Mouse (Mus musculus): ENCODE measurements around the gene Dcst2. TPM values are rescaled to one million over a fixed set of nuclear protein-coding genes. Genes with fewer than 3 reads are reported as not detected.

The Dcst2 gene
- total and polyA plus RNA-seq, 2 experiments from 2014 or later: 0.07 TPM; not detected in 1

DNA sequence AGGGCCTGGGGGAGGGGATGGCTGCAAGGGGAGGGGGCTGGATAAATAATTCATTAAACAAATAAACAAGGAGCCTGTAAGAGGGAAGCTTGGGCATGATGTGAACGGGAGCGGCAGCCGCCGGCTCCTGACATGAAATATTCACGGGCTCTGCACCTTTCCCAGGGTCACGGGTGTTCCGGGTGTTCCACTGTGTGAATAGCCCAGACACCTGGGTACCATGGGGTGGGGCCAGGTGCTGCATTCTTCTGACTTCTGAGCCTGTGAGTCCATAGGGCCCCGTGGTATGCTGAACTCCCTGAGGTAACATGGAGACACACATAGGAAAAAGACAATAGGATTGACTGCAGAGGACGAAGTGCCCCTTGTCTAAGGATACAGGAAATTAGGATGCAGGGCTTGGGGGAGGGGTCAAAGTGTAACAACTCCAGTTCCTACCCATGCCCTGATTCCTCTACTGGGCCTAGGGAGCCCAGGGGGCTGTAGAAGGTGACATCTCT, 34.4 kb upstream of the Dcst2 start:
- Histone ChIP-seq H3K4me2 (ENCODE audit: low read depth, low read length) (no peak overlapping the region), H3K9me3 (replicated peaks; ENCODE audit: control insufficient read depth, low read length) (no peaks in the 10 kb centered on the region), H3K27ac (ENCODE audit: low read depth) (no peak overlapping the region), H3K4me1 (ENCODE audit: control insufficient read depth, insufficient read depth) (0 out of 2 replicates have a peak, but pooled peaks cover 6% of the 10 kb centered on the region), H3K9ac (replicated peaks; ENCODE audit: low read depth, low read length) (no peak overlapping the region), H3K27me3 (ENCODE audit: control insufficient read depth, insufficient read depth, low read length) (peaks cover 35% of the 10 kb centered on the region), H3K36me3 (replicated peaks; ENCODE audit: control insufficient read depth, insufficient read depth, low read length) (no peaks in the 10 kb centered on the region), H3K4me3 (ENCODE audit: low read depth, low read length) (no peak overlapping the region)
- WGBS: 63% methylated on average over 9 of the region's 9 CpGs
- TF ChIP-seq EP300 (IDR thresholded peaks at IDR 0.05; ENCODE audit: low read depth): no peak
- TF ChIP-seq CTCF (IDR thresholded peaks at IDR 0.05; ENCODE audit: low read depth): no peak
- no peak for ATAC-seq (ENCODE audit: insufficient read depth, low read depth)
- DNase-seq (ENCODE audit: low spot score): no peak

GRCm38 (mm10) chr3:89328623-89329022, 33.2 kb upstream of the Dcst2 start:
- H3K4me3 ChIP-seq (ENCODE audit: low read depth, low read length): no peak overlapping the region
- H3K9ac ChIP-seq (replicated peaks; ENCODE audit: low read depth, low read length): no peak overlapping the region
- no peaks in the 10 kb centered on the region for H3K9me3 ChIP-seq (replicated peaks; ENCODE audit: control insufficient read depth, low read length)
- no peak overlapping the region for H3K27ac ChIP-seq (ENCODE audit: low read depth)
- no peak for TF ChIP-seq EP300 (IDR thresholded peaks at IDR 0.05; ENCODE audit: low read depth)
- no peak for TF ChIP-seq CTCF (IDR thresholded peaks at IDR 0.05; ENCODE audit: low read depth)
- 9% methylated on average over 4 of the region's 4 CpGs for WGBS
- 0 out of 2 replicates have a peak, but pooled peaks cover 5% of the 10 kb centered on the region for H3K36me3 ChIP-seq (replicated peaks; ENCODE audit: control insufficient read depth, insufficient read depth, low read length)
- H3K27me3 ChIP-seq (ENCODE audit: control insufficient read depth, insufficient read depth, low read length): peaks cover 22% of the 10 kb centered on the region
- H3K4me1 ChIP-seq (ENCODE audit: control insufficient read depth, insufficient read depth): no peaks in the 10 kb centered on the region
- H3K4me2 ChIP-seq (ENCODE audit: low read depth, low read length): no peak overlapping the region
- DNase-seq (ENCODE audit: low spot score) (no peak), ATAC-seq (ENCODE audit: insufficient read depth, low read depth) (peak; percentile 19; the same call in 1 of the 2 replicates)

DNA sequence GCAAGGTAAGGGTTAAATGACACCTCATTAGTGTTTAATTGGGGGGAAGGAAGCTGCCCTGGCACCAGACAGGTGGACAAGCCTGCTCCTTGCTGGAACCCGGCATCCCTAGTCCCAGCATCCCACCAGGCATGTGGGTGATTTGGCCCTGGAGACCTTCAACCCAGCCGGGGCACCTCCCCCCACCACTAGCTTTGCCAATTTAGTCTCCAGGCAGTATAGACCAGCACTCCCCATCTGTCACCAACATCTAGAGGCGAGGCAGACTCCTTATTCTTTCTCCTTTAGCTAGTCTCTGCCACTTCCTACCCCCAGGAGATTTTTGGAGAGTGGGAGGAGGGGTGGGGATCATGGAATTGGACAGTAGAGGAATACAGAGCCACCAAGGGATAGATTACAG, 31.4 kb upstream of the Dcst2 start:
- no peak overlapping the region for H3K4me3 ChIP-seq (ENCODE audit: low read depth, low read length)
- no peak for DNase-seq (ENCODE audit: low spot score)
- 57% methylated on average over 3 of the region's 3 CpGs for WGBS
- H3K4me2 ChIP-seq (ENCODE audit: low read depth, low read length): no peak overlapping the region
- no peaks in the 10 kb centered on the region for H3K9me3 ChIP-seq (replicated peaks; ENCODE audit: control insufficient read depth, low read length)
- no peak for TF ChIP-seq CTCF (IDR thresholded peaks at IDR 0.05; ENCODE audit: low read depth)
- no peak for TF ChIP-seq EP300 (IDR thresholded peaks at IDR 0.05; ENCODE audit: low read depth)
- H3K4me1 ChIP-seq (ENCODE audit: control insufficient read depth, insufficient read depth): no peaks in the 10 kb centered on the region
- no peak for ATAC-seq (ENCODE audit: insufficient read depth, low read depth)
- H3K27ac ChIP-seq (ENCODE audit: low read depth): no peak overlapping the region
- peaks cover 16% of the 10 kb centered on the region; the same call in 1 of the 2 replicates for H3K27me3 ChIP-seq (ENCODE audit: control insufficient read depth, insufficient read depth, low read length)
- no peak overlapping the region for H3K9ac ChIP-seq (replicated peaks; ENCODE audit: low read depth, low read length)
- peaks cover 10% of the 10 kb centered on the region; the same call in 1 of the 2 replicates for H3K36me3 ChIP-seq (replicated peaks; ENCODE audit: control insufficient read depth, insufficient read depth, low read length)

DNA sequence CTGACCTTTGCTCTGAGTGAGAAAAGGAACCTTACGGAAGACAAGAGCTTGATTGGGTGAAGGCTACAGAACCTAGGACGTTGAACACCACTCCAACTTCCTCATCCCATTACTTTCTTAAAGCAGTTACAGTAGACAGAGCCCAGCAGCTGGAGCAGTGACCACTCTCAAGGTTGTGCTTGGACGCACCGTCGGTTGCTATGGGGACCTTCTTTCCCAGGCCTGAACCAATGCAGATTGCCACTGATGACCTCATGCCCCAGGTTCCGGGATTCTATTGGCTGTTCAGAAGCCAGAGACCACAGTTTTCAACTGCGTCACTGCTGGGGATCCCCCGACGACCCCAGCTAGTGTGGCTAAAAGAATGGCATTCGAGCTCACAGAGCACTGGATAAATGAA, 30.8 kb upstream of the Dcst2 start:
- H3K4me2 ChIP-seq (ENCODE audit: low read depth, low read length): no peak overlapping the region
- TF ChIP-seq CTCF (IDR thresholded peaks at IDR 0.05; ENCODE audit: low read depth) (no peak), EP300 (IDR thresholded peaks at IDR 0.05; ENCODE audit: low read depth) (no peak)

GRCm38 (mm10) chr3:89331561-89331960, 30.2 kb upstream of the Dcst2 start:
- no peak for ATAC-seq (ENCODE audit: insufficient read depth, low read depth)
- Histone ChIP-seq H3K9me3 (replicated peaks; ENCODE audit: control insufficient read depth, low read length) (no peaks in the 10 kb centered on the region), H3K4me2 (ENCODE audit: low read depth, low read length) (no peak overlapping the region), H3K9ac (replicated peaks; ENCODE audit: low read depth, low read length) (no peak overlapping the region), H3K36me3 (replicated peaks; ENCODE audit: control insufficient read depth, insufficient read depth, low read length) (peaks cover 10% of the 10 kb centered on the region; the same call in 1 of the 2 replicates), H3K4me3 (ENCODE audit: low read depth, low read length) (no peak overlapping the region), H3K27me3 (ENCODE audit: control insufficient read depth, insufficient read depth, low read length) (peaks cover 16% of the 10 kb centered on the region; the same call in 1 of the 2 replicates), H3K4me1 (ENCODE audit: control insufficient read depth, insufficient read depth) (no peaks in the 10 kb centered on the region), H3K27ac (ENCODE audit: low read depth) (no peak overlapping the region)
- DNase-seq (ENCODE audit: low spot score): no peak
- 69% methylated on average over 13 of the region's 13 CpGs for WGBS
- no peak for TF ChIP-seq EP300 (IDR thresholded peaks at IDR 0.05; ENCODE audit: low read depth)

More for the DNA sequence above, 30.8 kb upstream of the Dcst2 start:
- 27% methylated on average over 10 of the region's 10 CpGs for WGBS
- Histone ChIP-seq H3K9ac (replicated peaks; ENCODE audit: low read depth, low read length) (no peak overlapping the region), H3K27ac (ENCODE audit: low read depth) (no peak overlapping the region), H3K27me3 (ENCODE audit: control insufficient read depth, insufficient read depth, low read length) (peaks cover 16% of the 10 kb centered on the region; the same call in 1 of the 2 replicates), H3K9me3 (replicated peaks; ENCODE audit: control insufficient read depth, low read length) (no peaks in the 10 kb centered on the region), H3K36me3 (replicated peaks; ENCODE audit: control insufficient read depth, insufficient read depth, low read length) (peaks cover 10% of the 10 kb centered on the region; the same call in 1 of the 2 replicates), H3K4me1 (ENCODE audit: control insufficient read depth, insufficient read depth) (no peaks in the 10 kb centered on the region), H3K4me3 (ENCODE audit: low read depth, low read length) (no peak overlapping the region)
- DNase-seq (ENCODE audit: low spot score): no peak
- ATAC-seq (ENCODE audit: insufficient read depth, low read depth): no peak; the same call in 1 of the 2 replicates

GRCm38 (mm10) chr3:89332013-89332412, 29.8 kb upstream of the Dcst2 start:
- Histone ChIP-seq H3K27ac (ENCODE audit: low read depth) (no peak overlapping the region), H3K9ac (replicated peaks; ENCODE audit: low read depth, low read length) (no peak overlapping the region), H3K36me3 (replicated peaks; ENCODE audit: control insufficient read depth, insufficient read depth, low read length) (peaks cover 10% of the 10 kb centered on the region; the same call in 1 of the 2 replicates), H3K27me3 (ENCODE audit: control insufficient read depth, insufficient read depth, low read length) (peaks cover 16% of the 10 kb centered on the region; the same call in 1 of the 2 replicates), H3K9me3 (replicated peaks; ENCODE audit: control insufficient read depth, low read length) (no peaks in the 10 kb centered on the region), H3K4me2 (ENCODE audit: low read depth, low read length) (no peak overlapping the region), H3K4me3 (ENCODE audit: low read depth, low read length) (no peak overlapping the region), H3K4me1 (ENCODE audit: control insufficient read depth, insufficient read depth) (peaks cover 4% of the 10 kb centered on the region; the same call in 1 of the 2 replicates)
- DNase-seq (ENCODE audit: low spot score) (no peak), ATAC-seq (ENCODE audit: insufficient read depth, low read depth) (no peak)
- TF ChIP-seq CTCF (IDR thresholded peaks at IDR 0.05; ENCODE audit: low read depth): no peak
- TF ChIP-seq EP300 (IDR thresholded peaks at IDR 0.05; ENCODE audit: low read depth): no peak
- 61% methylated on average over 10 of the region's 10 CpGs for WGBS

Data from heart, postnatal 0 days (tissue).